Mouse (Mus musculus) midbrain, embryonic 15.5 days (tissue): Measurements from ENCODE around the gene Xkr7. TPM values are rescaled to one million over a fixed set of nuclear protein-coding genes. Genes with fewer than 3 reads are reported as not detected.

ENCODE experiments used
- ATAC-seq: fragments of 200-750 bp; cut with Nextera tagmentation; replicated peaks from 2 replicates; pipeline ENCODE4 v1.8.0; 2017; ENCODE audit warnings: moderate TSS enrichment
- H3K27ac ChIP-seq: fragments of 300-500 bp; sonication (generic); 2 replicates; pipeline ENCODE4 v1.5.1; 2015; ENCODE audit warnings: mild to moderate bottlenecking, inconsistent platforms
- H3K27me3 ChIP-seq: fragments of 300-500 bp; sonication (generic); replicated peaks from 2 replicates; pipeline ENCODE4 v1.6.1; 2015; ENCODE audit warnings: inconsistent platforms
- H3K36me3 ChIP-seq: fragments of 300-500 bp; sonication (generic); replicated peaks from 2 replicates; pipeline ENCODE4 v1.6.1; 2015; ENCODE audit warnings: inconsistent platforms
- H3K4me1 ChIP-seq: fragments of 300-500 bp; sonication (generic); 2 replicates; pipeline ENCODE4 v1.6.1; 2015; ENCODE audit warnings: inconsistent platforms
- H3K4me2 ChIP-seq: fragments of 300-500 bp; sonication (generic); 2 replicates; pipeline ENCODE4 v1.6.1; 2015; ENCODE audit warnings: inconsistent platforms, mild to moderate bottlenecking, moderate library complexity
- H3K4me3 ChIP-seq: fragments of 300-500 bp; sonication (generic); 2 replicates; pipeline ENCODE4 v1.5.1; 2015; ENCODE audit warnings: mild to moderate bottlenecking, inconsistent platforms
- H3K9ac ChIP-seq: fragments of 300-500 bp; sonication (generic); 2 replicates; pipeline ENCODE4 v1.6.1; 2015; ENCODE audit warnings: mild to moderate bottlenecking, inconsistent platforms
- H3K9me3 ChIP-seq: fragments of 300-500 bp; sonication (generic); 2 replicates; pipeline ENCODE4 v1.6.1; 2016; ENCODE audit warnings: inconsistent platforms
- WGBS: fragments of 180-500 bp; shearing (Covaris S2); methylation state at CpG from one replicate; pipeline ENCODE4 v1.1.7; 2015; ENCODE audit warnings: mixed read lengths; 5-methylcytosine and 5-hydroxymethylcytosine counted together
- polyA plus RNA-seq: library from polyadenylated mRNA; unstranded; fragments of >200 nt; fragmentation: Nextera tagmentation; extraction: Ambion mirVana; gene quantifications from 2 replicates; pipeline ENCODE4 v1.2.1, GENCODE M21; 2015

Gene Xkr7
- polyA plus RNA-seq, 1 experiment from 2014 or later, result 2.1 TPM

GRCm38 (mm10) chr2:153063394-153063793, 31.7 kb downstream of the Xkr7 start:
- H3K9ac ChIP-seq, result no peak overlapping the region
- H3K27me3 ChIP-seq, result no peaks in the 10 kb centered on the region
- no peaks in the 10 kb centered on the region; the same call in 1 of the 2 replicates for H3K4me1 ChIP-seq
- no peaks in the 10 kb centered on the region for H3K9me3 ChIP-seq
- no peak overlapping the region for H3K4me2 ChIP-seq
- H3K27ac ChIP-seq, result peak overlapping the region; percentile 8; the same call in 1 of the 2 replicates
- no peak overlapping the region for H3K4me3 ChIP-seq
- no peaks in the 10 kb centered on the region for H3K36me3 ChIP-seq
- WGBS, result 48% methylated on average over 3 of the region's 3 CpGs
- no peak for ATAC-seq

GRCm38 (mm10) chr2:153064190-153064970, 32.7 kb downstream of the Xkr7 start:
- H3K4me1 ChIP-seq, result no peaks in the 10 kb centered on the region; the same call in 1 of the 2 replicates
- H3K4me2 ChIP-seq, result no peak overlapping the region
- no peak overlapping the region for H3K9ac ChIP-seq
- H3K27ac ChIP-seq, result no peak overlapping the region
- H3K36me3 ChIP-seq, result no peaks in the 10 kb centered on the region
- ATAC-seq, result no peak
- no peak overlapping the region for H3K4me3 ChIP-seq
- H3K27me3 ChIP-seq, result peaks cover 2% of the 10 kb centered on the region; the same call in 1 of the 2 replicates
- H3K9me3 ChIP-seq, result no peaks in the 10 kb centered on the region
- WGBS, result 70% methylated on average over 9 of the region's 9 CpGs

- Histone ChIP-seq H3K36me3 (no peaks in the 10 kb centered on the region), H3K4me3 (no peak within 1 kb of the TSS), H3K9me3 (no peaks in the 10 kb centered on the region), H3K27ac (no peak within 1 kb of the TSS), H3K27me3 (peaks cover 18% of the 10 kb centered on the region), H3K4me1 (no peaks in the 10 kb centered on the region; the same call in 1 of the 2 replicates), H3K4me2 (no peak within 1 kb of the TSS), H3K9ac (no peak within 1 kb of the TSS)
- WGBS, result 59% methylated on average over 12 of the region's 12 CpGs
- no peak for ATAC-seq
Measured at GRCm38 (mm10) chr2:153065747-153066508, 34.3 kb downstream of the Xkr7 start, which contains the start of gene Ccm2l. Gene Ccm2l (plus strand): TSS chr2:153065955.

GRCm38 (mm10) chr2:153066991-153067390, 35.3 kb downstream of the Xkr7 start:
- Histone ChIP-seq H3K4me3 (no peak overlapping the region), H3K36me3 (no peaks in the 10 kb centered on the region), H3K9me3 (no peaks in the 10 kb centered on the region), H3K4me1 (peaks cover 7% of the 10 kb centered on the region), H3K4me2 (no peak overlapping the region), H3K27me3 (peaks cover 27% of the 10 kb centered on the region), H3K27ac (no peak overlapping the region), H3K9ac (no peak overlapping the region)
- WGBS, result 59% methylated on average over 6 of the region's 6 CpGs
- ATAC-seq, result no peak

GRCm38 (mm10) chr2:153070762-153071490, 39.3 kb downstream of the Xkr7 start:
- no peak overlapping the region for H3K9ac ChIP-seq
- WGBS, result 8% methylated on average over 23 of the region's 23 CpGs
- peak overlapping the region; percentile 29; the same call in 1 of the 2 replicates for H3K4me3 ChIP-seq
- peaks cover 8% of the 10 kb centered on the region; the same call in 1 of the 2 replicates for H3K4me1 ChIP-seq
- no peak overlapping the region for H3K27ac ChIP-seq
- peak overlapping the region; percentile 30 for H3K4me2 ChIP-seq
- ATAC-seq, result no peak
- H3K36me3 ChIP-seq, result no peaks in the 10 kb centered on the region
- no peaks in the 10 kb centered on the region for H3K9me3 ChIP-seq
- H3K27me3 ChIP-seq, result peaks cover 44% of the 10 kb centered on the region

- Histone ChIP-seq H3K4me2 (peak overlapping the region; percentile 50), H3K9ac (0 out of 2 replicates have a peak overlapping the region, but pooled peaks have one; percentile 20), H3K4me1 (peaks cover 8% of the 10 kb centered on the region; the same call in 1 of the 2 replicates), H3K27me3 (peaks cover 44% of the 10 kb centered on the region), H3K4me3 (peak overlapping the region; percentile 29), H3K36me3 (no peaks in the 10 kb centered on the region), H3K9me3 (no peaks in the 10 kb centered on the region), H3K27ac (no peak overlapping the region)
- WGBS, result 5% methylated on average over 67 of the region's 67 CpGs
- peak; percentile 30; the same call in 1 of the 2 replicates for ATAC-seq
Measured at GRCm38 (mm10) chr2:153071491-153072184, 40.0 kb downstream of the Xkr7 start.

GRCm38 (mm10) chr2:153074651-153075050, 43.0 kb downstream of the Xkr7 start:
- Histone ChIP-seq H3K27me3 (peaks cover 39% of the 10 kb centered on the region), H3K9me3 (no peaks in the 10 kb centered on the region)
- 88% methylated on average over 10 of the region's 10 CpGs for WGBS

GRCm38 (mm10) chr2:153075961-153076360, 44.3 kb downstream of the Xkr7 start:
- peaks cover 8% of the 10 kb centered on the region; the same call in 1 of the 2 replicates for H3K4me1 ChIP-seq
- H3K9ac ChIP-seq, result no peak overlapping the region
- peaks cover 28% of the 10 kb centered on the region for H3K27me3 ChIP-seq
- no peak overlapping the region for H3K4me2 ChIP-seq
- WGBS, result 60% methylated on average over 2 of the region's 2 CpGs
- ATAC-seq, result no peak
- H3K9me3 ChIP-seq, result no peaks in the 10 kb centered on the region
- H3K27ac ChIP-seq, result no peak overlapping the region
- H3K36me3 ChIP-seq, result no peaks in the 10 kb centered on the region
- no peak overlapping the region for H3K4me3 ChIP-seq

More at GRCm38 (mm10) chr2:153074651-153075050, 43.0 kb downstream of the Xkr7 start:
- ATAC-seq, result no peak
- Histone ChIP-seq H3K36me3 (no peaks in the 10 kb centered on the region), H3K4me1 (peaks cover 8% of the 10 kb centered on the region; the same call in 1 of the 2 replicates), H3K9ac (no peak overlapping the region), H3K4me2 (no peak overlapping the region), H3K4me3 (no peak overlapping the region), H3K27ac (no peak overlapping the region)

- 34% methylated on average over 32 of the region's 32 CpGs for WGBS
Measured at GRCm38 (mm10) chr2:153080841-153081523, 49.3 kb downstream of the Xkr7 start.

GRCm38 (mm10) chr2:153081866-153082265, 50.2 kb downstream of the Xkr7 start:
- H3K4me2 ChIP-seq, result no peak overlapping the region
- ATAC-seq, result no peak
- H3K4me1 ChIP-seq, result no peaks in the 10 kb centered on the region
- H3K36me3 ChIP-seq, result no peaks in the 10 kb centered on the region
- no peaks in the 10 kb centered on the region for H3K9me3 ChIP-seq
- no peak overlapping the region for H3K9ac ChIP-seq
- 0 out of 2 replicates have a peak, but pooled peaks cover 3% of the 10 kb centered on the region for H3K27me3 ChIP-seq
- WGBS, result 83% methylated on average over 6 of the region's 6 CpGs
- no peak overlapping the region for H3K4me3 ChIP-seq
- H3K27ac ChIP-seq, result no peak overlapping the region

More at GRCm38 (mm10) chr2:153080841-153081523, 49.3 kb downstream of the Xkr7 start:
- no peaks in the 10 kb centered on the region for H3K4me1 ChIP-seq
- ATAC-seq, result no peak
- H3K27ac ChIP-seq, result no peak overlapping the region
- no peak overlapping the region for H3K9ac ChIP-seq
- H3K36me3 ChIP-seq, result no peaks in the 10 kb centered on the region
- H3K9me3 ChIP-seq, result no peaks in the 10 kb centered on the region
- no peak overlapping the region for H3K4me3 ChIP-seq
- H3K4me2 ChIP-seq, result no peak overlapping the region
- 0 out of 2 replicates have a peak, but pooled peaks cover 3% of the 10 kb centered on the region for H3K27me3 ChIP-seq

- ATAC-seq, result no peak
- no peak overlapping the region for H3K4me3 ChIP-seq
- H3K27me3 ChIP-seq, result 0 out of 2 replicates have a peak, but pooled peaks cover 3% of the 10 kb centered on the region
- H3K4me1 ChIP-seq, result no peaks in the 10 kb centered on the region
- H3K27ac ChIP-seq, result no peak overlapping the region
- WGBS, result 92% methylated on average over 8 of the region's 8 CpGs
- H3K9me3 ChIP-seq, result no peaks in the 10 kb centered on the region
- no peaks in the 10 kb centered on the region for H3K36me3 ChIP-seq
- no peak overlapping the region for H3K4me2 ChIP-seq
- no peak overlapping the region for H3K9ac ChIP-seq
Measured at GRCm38 (mm10) chr2:153083275-153083674, 51.6 kb downstream of the Xkr7 start.
